Mouse (Mus musculus) olfactory bulb, adult 2 months (tissue): ENCODE measurements around the gene Gm10197. TPM values are rescaled to one million over a fixed set of nuclear protein-coding genes. Genes with fewer than 3 reads are reported as not detected.

Experiments
- H3K27ac ChIP-seq: fragments of 200-500 bp; 2 replicates; pipeline ENCODE4 v1.5.1; 2012; ENCODE audit warnings: low read depth, low read length; ENCODE audit not compliant: insufficient read depth
- H3K4me1 ChIP-seq: fragments of 200-500 bp; 2 replicates; pipeline ENCODE4 v1.6.1; 2012; ENCODE audit warnings: low read length; ENCODE audit not compliant: control insufficient read depth, insufficient read depth
- H3K4me3 ChIP-seq: fragments of 200-500 bp; 2 replicates; pipeline ENCODE4 v1.5.1; 2012; ENCODE audit warnings: mild to moderate bottlenecking, low read depth, low read length, moderate library complexity; ENCODE audit not compliant: insufficient read depth
- CTCF ChIP-seq: fragments of 200-500 bp; IDR thresholded peaks from 2 replicates; pipeline ENCODE4 v1.5.1; 2012; ENCODE audit warnings: low read depth, mild to moderate bottlenecking, low read length, moderate library complexity; ENCODE audit not compliant: insufficient read depth
- POLR2A ChIP-seq: fragments of 200-500 bp; IDR thresholded peaks from 2 replicates; pipeline ENCODE4 v1.6.1; 2012; ENCODE audit warnings: mild to moderate bottlenecking, low read depth, low read length, moderate library complexity; ENCODE audit not compliant: insufficient read depth
- WGBS: fragments of 180-500 bp; shearing (Covaris S2); methylation state at CpG from one replicate; pipeline ENCODE4 v1.1.7; 2018; 5-methylcytosine and 5-hydroxymethylcytosine counted together
- polyA plus RNA-seq: library from polyadenylated mRNA; stranded (reverse); fragments of >200 nt; gene quantifications from 2 replicates; pipeline ENCODE4 v1.2.4, GENCODE M21; 2012; ENCODE audit warnings: low replicate concordance; ENCODE audit not compliant: missing spikeins, insufficient read depth, insufficient read length

Gene Gm10197
- polyA plus RNA-seq, 1 experiment, result not detected

DNA sequence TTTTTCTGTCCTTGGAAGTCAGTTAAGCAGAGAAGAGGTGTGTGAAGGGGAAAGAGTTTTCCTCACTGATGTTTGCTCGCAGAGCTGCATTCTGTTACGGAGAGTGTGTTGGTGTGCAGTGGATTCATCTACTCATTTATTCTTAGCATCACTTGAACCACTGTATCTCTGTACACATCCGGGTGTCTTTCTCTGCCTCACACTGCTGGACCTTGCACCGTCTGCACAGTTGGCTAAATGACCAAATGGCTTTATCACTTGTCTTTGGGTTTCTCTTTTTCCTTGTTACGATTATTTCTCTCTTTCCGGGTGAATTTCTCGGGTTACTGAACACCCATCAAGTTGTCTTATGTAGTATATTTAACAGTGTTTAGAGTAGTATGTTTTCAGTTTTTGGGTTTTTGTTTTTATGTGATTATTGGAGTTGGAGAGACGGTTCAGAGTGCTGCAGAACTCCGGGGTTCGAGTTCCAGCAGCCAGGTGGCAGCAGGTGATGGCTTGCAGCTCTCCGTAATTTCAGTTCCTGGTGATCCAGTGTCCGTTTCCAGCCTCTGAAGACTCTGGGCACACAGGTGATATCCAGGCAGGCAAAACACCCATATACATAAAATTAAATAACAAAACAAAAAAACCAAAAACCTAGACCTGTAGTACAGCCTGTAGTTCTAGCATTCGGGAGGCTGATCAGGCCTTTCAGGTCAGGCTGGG, 28.2 kb downstream of the Gm10197 start:
- WGBS, result 76% methylated on average over 13 of the region's 13 CpGs
- peaks cover 22% of the 10 kb centered on the region for H3K4me1 ChIP-seq
- TF ChIP-seq POLR2A (no peak), CTCF (no peak)
- no peak overlapping the region for H3K4me3 ChIP-seq
- H3K27ac ChIP-seq, result 0 out of 2 replicates have a peak overlapping the region, but pooled peaks have one; percentile 12

DNA sequence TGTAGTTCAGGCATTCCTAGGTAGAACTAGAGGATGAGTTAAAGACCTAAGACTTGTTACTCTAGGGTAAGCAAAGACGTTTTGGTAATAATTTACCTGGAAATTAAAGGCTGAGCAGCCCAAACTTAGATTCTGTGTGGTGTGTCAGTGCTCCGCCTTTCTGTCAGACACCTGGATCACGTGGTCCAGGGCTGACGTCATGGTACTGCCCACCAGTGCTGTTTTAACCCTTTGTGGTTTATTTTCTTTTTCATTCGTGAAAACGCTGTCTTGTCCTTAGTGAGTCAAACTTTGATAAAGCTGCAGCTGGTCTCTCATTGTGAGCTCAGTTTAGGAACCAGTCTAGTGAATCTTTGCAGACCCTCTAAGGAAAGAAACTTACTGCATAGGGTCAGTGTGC, 31.1 kb downstream of the Gm10197 start:
- H3K27ac ChIP-seq, result no peak overlapping the region
- H3K4me1 ChIP-seq, result peaks cover 21% of the 10 kb centered on the region
- TF ChIP-seq CTCF (no peak), POLR2A (no peak)
- WGBS, result 28% methylated on average over 6 of the region's 6 CpGs
- H3K4me3 ChIP-seq, result no peak overlapping the region

DNA sequence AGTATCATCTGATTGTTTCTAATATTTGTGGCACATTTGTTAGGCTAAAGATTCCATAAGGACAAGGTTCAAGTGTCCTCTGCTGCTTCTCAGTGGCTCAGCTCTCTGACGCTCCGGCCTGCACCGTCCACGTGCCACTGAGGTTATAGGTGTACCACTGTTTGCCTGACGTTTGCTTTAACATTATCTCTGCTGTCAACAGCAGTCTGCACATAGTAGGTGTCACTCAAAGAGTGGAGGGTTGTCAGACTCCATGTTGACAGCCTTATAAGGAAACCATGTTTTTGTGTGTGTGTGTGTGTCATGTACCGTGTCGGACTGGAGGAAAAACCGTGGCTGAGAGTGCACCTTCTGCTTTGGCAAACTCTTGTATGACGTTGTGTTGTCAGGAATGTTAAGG, 36.3 kb downstream of the Gm10197 start:
- H3K4me3 ChIP-seq, result no peak overlapping the region
- TF ChIP-seq CTCF (no peak), POLR2A (no peak)
- H3K4me1 ChIP-seq, result peaks cover 8% of the 10 kb centered on the region; the same call in 1 of the 2 replicates
- 88% methylated on average over 9 of the region's 9 CpGs for WGBS
- no peak overlapping the region for H3K27ac ChIP-seq

DNA sequence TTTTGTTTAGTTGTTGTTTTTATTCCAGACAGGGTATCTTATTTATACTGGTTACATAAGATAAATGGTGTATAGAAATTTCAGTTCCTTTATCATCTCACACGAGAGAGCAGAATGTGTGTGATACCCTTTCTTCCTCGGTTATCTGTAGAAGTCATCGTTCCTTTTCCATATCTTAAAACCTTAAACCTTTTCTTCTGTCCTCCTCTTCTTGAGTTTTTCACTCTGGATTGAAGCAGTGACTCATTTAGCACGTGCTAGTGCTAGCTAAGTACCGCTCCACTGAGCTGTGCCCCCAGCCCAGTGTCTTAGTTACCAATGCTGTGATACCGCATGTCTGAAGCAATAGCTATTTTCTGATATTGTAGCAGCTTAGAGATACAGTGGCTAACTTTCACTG, 37.8 kb downstream of the Gm10197 start:
- Histone ChIP-seq H3K27ac (no peak overlapping the region), H3K4me3 (no peak overlapping the region), H3K4me1 (peaks cover 5% of the 10 kb centered on the region; the same call in 1 of the 2 replicates)
- 39% methylated on average over 6 of the region's 6 CpGs for WGBS
- TF ChIP-seq CTCF (no peak), POLR2A (no peak)

DNA sequence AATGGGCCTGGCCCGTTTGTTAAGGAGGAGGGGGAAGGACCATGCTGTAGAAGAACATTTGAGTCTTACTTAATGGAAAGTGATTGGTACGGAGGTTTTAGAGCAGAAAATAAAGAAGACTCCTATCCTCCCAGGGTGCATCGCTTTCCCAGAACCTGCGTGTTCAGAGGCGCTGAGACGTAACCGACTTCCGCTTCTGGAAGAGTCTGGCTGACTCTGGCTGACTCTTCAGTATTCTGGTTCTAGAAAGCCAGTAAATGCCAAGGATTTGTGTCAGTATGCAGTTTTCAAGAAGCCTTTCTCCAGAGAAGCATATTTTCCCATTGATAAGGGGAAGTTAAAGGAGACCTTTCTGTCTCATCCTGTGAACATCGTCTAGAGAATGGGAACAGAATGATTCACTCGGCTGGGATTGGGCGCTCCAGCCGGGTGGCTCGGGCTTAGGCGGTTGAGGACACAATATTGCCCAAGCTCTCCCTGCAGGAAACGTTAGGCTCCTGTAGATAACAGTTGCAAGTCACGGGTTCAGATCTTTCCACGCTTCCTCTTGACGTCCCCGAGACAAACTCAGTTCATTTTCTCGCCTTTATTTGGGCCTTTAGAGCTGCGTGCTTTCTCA, 39.6 kb downstream of the Gm10197 start:
- 91% methylated on average over 21 of the region's 21 CpGs for WGBS
- no peak for TF ChIP-seq POLR2A
- TF ChIP-seq CTCF, result no peak
- H3K27ac ChIP-seq, result no peak overlapping the region
- peaks cover 4% of the 10 kb centered on the region; the same call in 1 of the 2 replicates for H3K4me1 ChIP-seq
- no peak overlapping the region for H3K4me3 ChIP-seq

DNA sequence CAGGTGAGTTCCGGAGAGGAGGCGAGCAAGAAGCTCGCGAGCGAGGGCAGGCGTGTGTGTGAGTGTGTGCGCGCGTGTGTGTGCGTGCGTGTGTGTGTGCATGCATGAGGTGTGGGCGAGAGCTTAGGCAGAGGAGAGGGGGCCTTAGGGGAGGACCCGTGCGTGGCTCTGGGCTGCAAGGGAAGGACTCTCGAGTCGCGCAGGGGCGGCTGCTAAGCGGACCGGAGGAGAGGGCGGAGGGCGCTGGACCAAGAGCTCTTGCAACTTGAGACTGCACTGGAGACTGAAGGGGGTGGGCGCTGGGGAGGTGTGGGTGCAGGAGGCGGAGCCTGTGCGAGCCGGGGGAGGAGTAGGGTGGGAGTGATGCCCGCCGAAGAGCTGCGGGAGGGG, 41.6 kb downstream of the Gm10197 start:
- peak overlapping the region; percentile 82 for H3K4me3 ChIP-seq
- under 1% methylated on average over 29 of the region's 29 CpGs for WGBS
- H3K4me1 ChIP-seq, result peaks cover 14% of the 10 kb centered on the region
- peak overlapping the region; percentile 48 for H3K27ac ChIP-seq
- TF ChIP-seq CTCF (no peak), POLR2A (no peak)

DNA sequence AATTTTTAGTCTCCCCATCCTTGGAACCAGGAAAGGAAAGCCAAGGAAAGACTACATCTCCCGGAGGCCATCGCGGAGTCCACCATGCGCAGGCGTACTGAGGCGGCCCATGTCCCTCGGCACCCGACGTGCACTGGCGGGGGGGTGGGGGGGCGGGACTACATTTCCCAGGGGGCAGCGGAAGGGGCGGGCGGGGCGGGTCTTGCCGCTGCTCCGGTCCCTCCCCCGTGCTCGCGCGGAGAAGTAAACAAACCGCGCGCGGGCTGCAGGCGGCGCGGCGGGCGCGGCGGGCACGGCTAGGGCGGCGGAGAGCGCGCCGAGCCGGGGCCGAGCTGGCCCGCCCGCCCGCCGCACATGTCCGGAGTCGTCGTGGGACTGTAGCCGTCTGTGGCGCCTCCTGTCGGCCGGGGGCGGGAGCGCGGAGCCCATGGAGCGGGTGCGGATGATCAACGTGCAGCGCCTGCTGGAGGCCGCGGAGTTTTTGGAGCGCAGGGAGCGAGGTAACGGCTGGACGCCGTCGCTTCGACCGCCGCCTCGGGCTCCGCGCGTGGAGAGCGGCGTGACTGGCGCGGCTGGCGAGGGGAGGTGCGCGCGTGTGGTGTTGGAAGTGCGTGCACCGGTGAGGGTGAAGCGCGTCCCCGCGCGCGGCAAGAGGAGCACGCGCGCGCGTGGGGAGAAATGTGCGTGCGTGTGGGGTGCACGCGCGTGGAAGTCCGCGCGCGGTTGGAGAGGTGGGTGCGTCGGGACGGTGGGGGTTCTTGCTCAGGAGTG, 42.2 kb downstream of the Gm10197 start:
- under 1% methylated on average over 104 of the region's 106 CpGs for WGBS
- H3K4me1 ChIP-seq, result peaks cover 14% of the 10 kb centered on the region
- TF ChIP-seq CTCF (peak; percentile 75), POLR2A (peak; percentile 29; the same call in 1 of the 2 replicates)
- H3K4me3 ChIP-seq, result peak overlapping the region; percentile 82
- H3K27ac ChIP-seq, result peak overlapping the region; percentile 48

DNA sequence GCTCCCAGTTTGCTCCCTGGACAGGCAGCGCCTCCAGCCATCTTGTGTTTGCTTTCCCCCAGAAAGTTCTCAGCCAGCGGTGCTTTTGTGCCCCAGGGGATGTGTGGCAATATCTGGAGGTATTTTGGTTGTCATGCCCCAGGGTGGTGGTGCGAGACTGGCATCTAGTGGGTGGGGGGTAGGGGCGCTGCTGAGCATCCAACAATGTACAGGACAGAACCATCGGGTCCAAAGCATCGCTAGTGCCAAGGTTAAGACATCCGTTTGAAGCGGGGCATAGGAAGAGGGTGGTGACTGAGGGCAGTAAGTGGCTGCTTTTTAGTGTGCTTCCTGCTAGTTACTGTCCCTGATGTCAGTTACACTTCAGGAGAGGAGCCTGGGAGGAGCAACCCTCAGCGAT, 43.5 kb downstream of the Gm10197 start:
- 55% methylated on average over 9 of the region's 9 CpGs for WGBS
- Histone ChIP-seq H3K27ac (no peak overlapping the region), H3K4me1 (peaks cover 18% of the 10 kb centered on the region), H3K4me3 (no peak overlapping the region)
- no peak for TF ChIP-seq CTCF
- no peak for TF ChIP-seq POLR2A

DNA sequence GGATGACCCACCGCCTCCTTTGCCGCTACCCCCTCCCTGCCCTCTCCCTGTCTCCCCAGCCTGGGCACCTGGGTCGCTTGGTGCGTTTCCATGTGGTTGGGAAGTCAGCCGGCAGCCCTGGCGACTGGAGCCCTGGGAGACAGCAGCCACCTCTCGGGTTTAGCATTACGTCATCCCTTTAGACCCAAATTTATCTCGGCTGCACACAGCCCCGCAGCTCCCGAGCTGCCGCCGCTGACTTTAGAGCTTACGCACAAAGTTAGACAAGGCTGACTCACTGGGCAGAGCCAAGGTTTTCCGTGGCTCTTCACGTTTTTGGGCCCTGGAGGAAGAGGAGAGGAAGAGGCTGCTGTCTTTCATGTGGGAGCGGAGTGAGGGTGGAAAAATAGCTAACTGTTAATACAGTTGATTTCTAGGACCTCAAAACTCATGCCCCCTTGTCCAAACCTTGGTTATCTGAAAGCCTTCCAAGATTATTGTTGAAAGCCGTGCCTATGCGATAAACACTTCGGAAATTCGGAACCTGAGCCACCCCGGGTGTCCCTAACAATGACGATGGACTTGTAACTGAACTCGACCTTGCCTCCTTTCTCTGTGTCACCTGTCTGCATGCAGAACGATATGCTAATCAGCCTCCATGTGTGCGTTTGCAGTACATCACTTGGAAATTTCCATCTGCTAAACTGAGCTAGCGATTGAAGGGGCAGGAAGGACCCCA, 45.8 kb downstream of the Gm10197 start:
- peaks cover 24% of the 10 kb centered on the region for H3K4me1 ChIP-seq
- TF ChIP-seq POLR2A (peak; percentile 33; the same call in 1 of the 2 replicates), CTCF (no peak)
- peak overlapping the region; percentile 94 for H3K27ac ChIP-seq
- H3K4me3 ChIP-seq, result peak overlapping the region; percentile 55
- 7% methylated on average over 27 of the region's 27 CpGs for WGBS
